In genomic region chr8:119436331-119436730, GRCm38 (mm10) we compare ENCODE assay signal across 16 mouse cellular contexts. TPM values are rescaled to one million over a fixed set of nuclear protein-coding genes. Genes with fewer than 3 reads are reported as not detected.
A peak's percentile ranks its signal among the peaks of the same experiment; 100 is the strongest.
DNase-seq lines count a peak whose midpoint lies in the region; ATAC-seq and TF ChIP-seq lines count a peak whose summit lies in the region.
"Had no signal": no experiment of that assay in that cellular context is flagged by ENCODE, and none has a peak within 500 bp of the region (broad histone marks: within the 10 kb centered on the region; RNA-seq: fewer than 3 reads in every experiment).

No protein-coding gene starts in this region.

- H3K27me3 ChIP-seq in kidney, embryonic 16.5 days (ENCODE audit: insufficient read depth, low read length), result no peaks in the 10 kb centered on the region
- no peaks in the 10 kb centered on the region for H3K27me3 ChIP-seq in intestine, embryonic 16.5 days (replicated peaks; ENCODE audit: control insufficient read depth, insufficient read depth, low read length)
- no peaks in the 10 kb centered on the region for H3K27me3 ChIP-seq in forebrain, postnatal 0 days (ENCODE audit: insufficient read depth, low read length)
- H3K27me3 ChIP-seq: forebrain, embryonic 15.5 days; lung, embryonic 15.5 days had no signal

- no peak overlapping the region for H3K9ac ChIP-seq in kidney, embryonic 16.5 days (replicated peaks; ENCODE audit: low read length)
- H3K9ac ChIP-seq in intestine, embryonic 16.5 days (ENCODE audit: low read depth, low read length), result no peak overlapping the region
- no peak overlapping the region for H3K9ac ChIP-seq in forebrain, postnatal 0 days
- H3K9ac ChIP-seq: forebrain, embryonic 15.5 days; lung, embryonic 15.5 days; midbrain, embryonic 12.5 days had no signal

- 88% methylated on average over 10 of the region's 10 CpGs for WGBS in kidney, embryonic 16.5 days
- 44% methylated on average over 10 of the region's 10 CpGs for WGBS in bone marrow, adult 2 months
- 84% methylated on average over 10 of the region's 10 CpGs for WGBS in intestine, embryonic 16.5 days
- WGBS in forebrain, postnatal 0 days, result 88% methylated on average over 10 of the region's 10 CpGs

- H3K27ac ChIP-seq in kidney, embryonic 16.5 days (ENCODE audit: low read length), result no peak overlapping the region
- H3K27ac ChIP-seq in bone marrow, adult 2 months (ENCODE audit: control insufficient read depth, insufficient read depth, low read depth, low read length, poor library complexity), result peak overlapping the region; percentile 3
- H3K27ac ChIP-seq in intestine, embryonic 16.5 days (ENCODE audit: low read length), result peak overlapping the region; percentile 50; the same call in 1 of the 2 replicates
- H3K27ac ChIP-seq in forebrain, postnatal 0 days (ENCODE audit: low read depth, low read length), result no peak overlapping the region
- H3K27ac ChIP-seq: forebrain, embryonic 15.5 days; hindbrain, postnatal 0 days; lung, embryonic 15.5 days; midbrain, embryonic 12.5 days had no signal

- peak overlapping the region; percentile 33; the same call in 1 of the 2 replicates for H3K4me2 ChIP-seq in kidney, embryonic 16.5 days (replicated peaks; ENCODE audit: low read depth, low read length)
- 0 out of 2 replicates have a peak overlapping the region, but pooled peaks have one; percentile 55 for H3K4me2 ChIP-seq in intestine, embryonic 16.5 days (ENCODE audit: low read depth, low read length)
- no peak overlapping the region for H3K4me2 ChIP-seq in forebrain, postnatal 0 days (ENCODE audit: low read depth)
- H3K4me2 ChIP-seq: forebrain, embryonic 15.5 days; midbrain, embryonic 12.5 days had no signal

- TF ChIP-seq POLR2A in bone marrow, adult 2 months (IDR thresholded peaks at IDR 0.05; ENCODE audit: borderline replicate concordance, control insufficient read depth, low read depth, low read length), result no peak

- ATAC-seq in kidney, embryonic 16.5 days (ENCODE audit: low FRiP score, low TSS enrichment), result no peak
- no peak for ATAC-seq in intestine, embryonic 16.5 days
- ATAC-seq in megakaryocyte, adult 5-6 weeks (ENCODE audit: poor library complexity, severe bottlenecking), result peak; percentile 4; the same call in 1 of the 2 replicates
- ATAC-seq in forebrain, postnatal 0 days, result no peak
- ATAC-seq: forebrain, embryonic 15.5 days; hindbrain, postnatal 0 days had no signal

- DNase-seq in kidney, adult 18-20 months, result no peak
- DNase-seq in forebrain, postnatal 0 days, result no peak
- DNase-seq in right cerebral cortex, adult 2 months (ENCODE audit: low spot score in 2 of 2), result no peak
- DNase-seq in left cerebral cortex, postnatal 14 days (ENCODE audit: low spot score in 2 of 2), result no peak
- DNase-seq: cerebellum, adult 2 months; right cerebral cortex, postnatal 25 days; thymus, postnatal 36 days had no signal

- TF ChIP-seq CTCF in bone marrow, adult 2 months (IDR thresholded peaks at IDR 0.05; ENCODE audit: control insufficient read depth, insufficient read depth, low read length), result no peak
- no peak for TF ChIP-seq CTCF in forebrain, postnatal 0 days (IDR thresholded peaks at IDR 0.05; ENCODE audit: low read depth)

- intact Hi-C loops in left cerebral cortex, postnatal 14 days (cut with DNase I), result no loop called here

- no peaks in the 10 kb centered on the region for H3K36me3 ChIP-seq in kidney, embryonic 16.5 days (ENCODE audit: insufficient read depth, low read length)
- no peaks in the 10 kb centered on the region for H3K36me3 ChIP-seq in intestine, embryonic 16.5 days (ENCODE audit: control insufficient read depth, insufficient read depth, low read length)
- no peaks in the 10 kb centered on the region for H3K36me3 ChIP-seq in forebrain, postnatal 0 days (ENCODE audit: insufficient read depth)
- H3K36me3 ChIP-seq: forebrain, embryonic 15.5 days; lung, embryonic 15.5 days; midbrain, embryonic 12.5 days had no signal

- peaks cover 32% of the 10 kb centered on the region for H3K4me1 ChIP-seq in kidney, embryonic 16.5 days (ENCODE audit: insufficient read depth, low read length)
- H3K4me1 ChIP-seq in bone marrow, adult 2 months (ENCODE audit: control insufficient read depth, insufficient read depth, low read length), result peaks cover 3% of the 10 kb centered on the region
- peaks cover 44% of the 10 kb centered on the region for H3K4me1 ChIP-seq in intestine, embryonic 16.5 days (ENCODE audit: control insufficient read depth, insufficient read depth, low read length)
- no peaks in the 10 kb centered on the region for H3K4me1 ChIP-seq in forebrain, postnatal 0 days (ENCODE audit: insufficient read depth)
- H3K4me1 ChIP-seq: forebrain, embryonic 15.5 days had no signal

- no peak overlapping the region for H3K4me3 ChIP-seq in kidney, embryonic 16.5 days (ENCODE audit: low read length)
- H3K4me3 ChIP-seq in bone marrow, adult 2 months (replicated peaks; ENCODE audit: control insufficient read depth, low read depth, low read length), result no peak overlapping the region
- no peak overlapping the region for H3K4me3 ChIP-seq in intestine, embryonic 16.5 days (ENCODE audit: low read length)
- no peak overlapping the region for H3K4me3 ChIP-seq in forebrain, postnatal 0 days (ENCODE audit: low read depth, low read length)
- H3K4me3 ChIP-seq: forebrain, embryonic 15.5 days; lung, embryonic 15.5 days; midbrain, embryonic 12.5 days had no signal

- no peaks in the 10 kb centered on the region for H3K9me3 ChIP-seq in kidney, embryonic 16.5 days (ENCODE audit: low read length)
- no peaks in the 10 kb centered on the region for H3K9me3 ChIP-seq in intestine, embryonic 16.5 days (ENCODE audit: control insufficient read depth, low read length)
- no peaks in the 10 kb centered on the region for H3K9me3 ChIP-seq in forebrain, postnatal 0 days (ENCODE audit: low read length)
- H3K9me3 ChIP-seq: forebrain, embryonic 15.5 days; lung, embryonic 15.5 days; midbrain, embryonic 12.5 days had no signal

RNA-seq across cellular contexts. Expression of gene Osgin1, which starts 2.4 kb away (rescaled TPM):
- 3.2 and 3.6 TPM in 2 replicates for polyA plus RNA-seq in kidney, embryonic 16.5 days (2015; fragmentation: Nextera tagmentation; extraction: Ambion mirVana)
- 5.5 and 6.5 TPM in 2 replicates for polyA plus RNA-seq in bone marrow, adult 2 months (2011; ENCODE audit: insufficient read depth, insufficient read length, low replicate concordance, missing spikeins)
- 8.0 and 9.2 TPM in 2 replicates for polyA plus RNA-seq in intestine, embryonic 16.5 days (2015; fragmentation: Nextera tagmentation; extraction: Ambion mirVana)
- 6.1 and 6.4 TPM in 2 replicates for total RNA-seq in megakaryocyte, adult 5-6 weeks (2015)
- total RNA-seq in megakaryocyte, adult 5-6 weeks (2017), result 2.5 and 5.7 TPM in 2 replicates
- total RNA-seq in forebrain, postnatal 0 days (2014; rRNA removed), result not detected in 2 replicates
- polyA plus RNA-seq in forebrain, postnatal 0 days (2015; fragmentation: Nextera tagmentation; extraction: Ambion mirVana), result 0.12 and 0.19 TPM in 2 replicates
- under 1 TPM; 0.40 to 0.53 TPM for total RNA-seq in left cerebral cortex, postnatal 14 days (2021)
- total RNA-seq: hindbrain, postnatal 0 days had no signal

RNA-seq across cellular contexts. Expression of gene Necab2, which starts 10.2 kb away (rescaled TPM):
- polyA plus RNA-seq in kidney, embryonic 16.5 days (2015; fragmentation: Nextera tagmentation; extraction: Ambion mirVana), result 2.3 and 2.5 TPM in 2 replicates
- polyA plus RNA-seq in bone marrow, adult 2 months (2011; ENCODE audit: insufficient read depth, insufficient read length, low replicate concordance, missing spikeins), result 0.49 TPM in 1 of 2 replicates, not detected in the other
- polyA plus RNA-seq in intestine, embryonic 16.5 days (2015; fragmentation: Nextera tagmentation; extraction: Ambion mirVana), result 1.3 and 1.6 TPM in 2 replicates
- not detected in 2 replicates for total RNA-seq in megakaryocyte, adult 5-6 weeks (2015)
- total RNA-seq in megakaryocyte, adult 5-6 weeks (2017), result not detected in 2 replicates
- 41.1 and 58.5 TPM in 2 replicates for total RNA-seq in forebrain, postnatal 0 days (2014; rRNA removed)
- polyA plus RNA-seq in forebrain, postnatal 0 days (2015; fragmentation: Nextera tagmentation; extraction: Ambion mirVana), result 35.0 and 56.1 TPM in 2 replicates
- total RNA-seq in left cerebral cortex, postnatal 14 days (2021), result 10 to 100 TPM; 42.8 to 60.9 TPM
- total RNA-seq: heart, postnatal 36 days had no signal

RNA-seq across cellular contexts. Expression of gene Mlycd, which starts 41.7 kb away (rescaled TPM):
- 13.6 and 14.1 TPM in 2 replicates for polyA plus RNA-seq in kidney, embryonic 16.5 days (2015; fragmentation: Nextera tagmentation; extraction: Ambion mirVana)
- polyA plus RNA-seq in bone marrow, adult 2 months (2011; ENCODE audit: insufficient read depth, insufficient read length, low replicate concordance, missing spikeins), result 4.7 and 5.9 TPM in 2 replicates
- 20.6 and 22.7 TPM in 2 replicates for polyA plus RNA-seq in intestine, embryonic 16.5 days (2015; fragmentation: Nextera tagmentation; extraction: Ambion mirVana)
- total RNA-seq in megakaryocyte, adult 5-6 weeks (2015), result 5.4 and 6.5 TPM in 2 replicates
- 5.7 and 7.5 TPM in 2 replicates for total RNA-seq in megakaryocyte, adult 5-6 weeks (2017)
- 27.6 and 27.9 TPM in 2 replicates for total RNA-seq in forebrain, postnatal 0 days (2014; rRNA removed)
- polyA plus RNA-seq in forebrain, postnatal 0 days (2015; fragmentation: Nextera tagmentation; extraction: Ambion mirVana), result 20.3 and 21.3 TPM in 2 replicates
- total RNA-seq in left cerebral cortex, postnatal 14 days (2021), result 10 to 100 TPM; 25.7 to 28.0 TPM

Comparison
In these comparisons a context has a peak if more than half of its experiments do, and no peak if none do; other contexts are left out.
1. H3K27ac ChIP-seq: peak in bone marrow, adult 2 months (single experiment) and intestine, embryonic 16.5 days (single experiment); none in kidney, embryonic 16.5 days (single experiment) and forebrain, postnatal 0 days (single experiment).
2. RNA of gene Necab2, which starts 10.2 kb away (polyA plus RNA-seq): 35.0 to 56.1 TPM in forebrain, postnatal 0 days; 2.3 to 2.5 TPM in kidney, embryonic 16.5 days, 1.3 to 1.6 TPM in intestine, embryonic 16.5 days and 0.49 TPM in bone marrow, adult 2 months; every median in the first group is over 10 times any median in the second.